In genomic region chr8:122018046-122018831, GRCm38 (mm10) we compare ENCODE assay signal across 9 mouse cellular contexts.
DNase-seq lines count a peak whose midpoint lies in the region; ATAC-seq lines count a peak whose summit lies in the region.
"Had no signal": no experiment of that assay in that cellular context is flagged by ENCODE, and none has a peak within 500 bp of the region (broad histone marks: within the 10 kb centered on the region; RNA-seq: fewer than 3 reads in every experiment).

No protein-coding gene starts in this region.

- ATAC-seq in kidney, embryonic 15.5 days (replicated peaks; ENCODE audit: low FRiP score), result no peak
- no peak; the same call in 1 of the 2 replicates for ATAC-seq in heart, embryonic 15.5 days (replicated peaks; ENCODE audit: insufficient number of reproducible peaks, insufficient read depth, low FRiP score, low read depth)
- ATAC-seq in lung, embryonic 16.5 days (ENCODE audit: low read depth), result peak; percentile 85

- DNase-seq in kidney, postnatal 25 days, result peak; percentile 20 to 52
- DNase-seq in fat pad, adult 2 months (ENCODE audit: extremely low read depth, low read depth, low spot score), result peak; percentile 39
- no peak for DNase-seq in c-Kit-positive CD71-positive TER-119-positive erythroid progenitor cells, embryonic 14.5 days (ENCODE audit: low spot score)
- DNase-seq in layer of hippocampus, postnatal 10 days (ENCODE audit: low spot score in 2 of 2), result no peak
- no peak for DNase-seq in B cell, adult 2 months

- no peaks in the 10 kb centered on the region for H3K4me1 ChIP-seq in kidney, embryonic 15.5 days
- peaks cover 52% of the 10 kb centered on the region for H3K4me1 ChIP-seq in heart, embryonic 15.5 days (replicated peaks)
- peaks cover 19% of the 10 kb centered on the region for H3K4me1 ChIP-seq in lung, embryonic 16.5 days (replicated peaks; ENCODE audit: control insufficient read depth, insufficient read depth, low read length)
- H3K4me1 ChIP-seq: stomach, embryonic 15.5 days had no signal

- H3K4me3 ChIP-seq in kidney, embryonic 15.5 days (replicated peaks), result no peak overlapping the region
- H3K4me3 ChIP-seq in heart, embryonic 15.5 days, result no peak overlapping the region
- no peak overlapping the region for H3K4me3 ChIP-seq in lung, embryonic 16.5 days (ENCODE audit: low read length)
- H3K4me3 ChIP-seq: stomach, embryonic 15.5 days had no signal

- H3K27me3 ChIP-seq in kidney, embryonic 15.5 days, result no peaks in the 10 kb centered on the region
- H3K27me3 ChIP-seq in heart, embryonic 15.5 days, result no peaks in the 10 kb centered on the region
- no peaks in the 10 kb centered on the region for H3K27me3 ChIP-seq in lung, embryonic 16.5 days (ENCODE audit: control insufficient read depth, insufficient read depth, low read depth, low read length)
- H3K27me3 ChIP-seq: stomach, embryonic 15.5 days had no signal

- 71% methylated on average over 22 of the region's 22 CpGs for whole genome bisulfite sequencing in kidney, embryonic 15.5 days
- 37% methylated on average over 22 of the region's 22 CpGs for WGBS in heart, embryonic 15.5 days
- WGBS in lung, embryonic 16.5 days, result 51% methylated on average over 22 of the region's 22 CpGs

- H3K4me2 ChIP-seq in kidney, embryonic 15.5 days, result no peak overlapping the region
- H3K4me2 ChIP-seq in heart, embryonic 15.5 days, result no peak overlapping the region
- no peak overlapping the region for H3K4me2 ChIP-seq in lung, embryonic 16.5 days (ENCODE audit: low read depth, low read length)
- H3K4me2 ChIP-seq: stomach, embryonic 15.5 days had no signal

- H3K36me3 ChIP-seq in kidney, embryonic 15.5 days, result peaks cover 63% of the 10 kb centered on the region
- H3K36me3 ChIP-seq in heart, embryonic 15.5 days, result no peaks in the 10 kb centered on the region
- peaks cover 10% of the 10 kb centered on the region for H3K36me3 ChIP-seq in lung, embryonic 16.5 days (ENCODE audit: control insufficient read depth, insufficient read depth, low read length)

- H3K9ac ChIP-seq in kidney, embryonic 15.5 days, result no peak overlapping the region
- no peak overlapping the region for H3K9ac ChIP-seq in heart, embryonic 15.5 days
- no peak overlapping the region for H3K9ac ChIP-seq in lung, embryonic 16.5 days (ENCODE audit: low read length)
- H3K9ac ChIP-seq: stomach, embryonic 15.5 days had no signal

- H3K27ac ChIP-seq in kidney, embryonic 15.5 days, result no peak overlapping the region
- H3K27ac ChIP-seq in heart, embryonic 15.5 days, result peak overlapping the region; percentile 52
- peak overlapping the region; percentile 55 for H3K27ac ChIP-seq in lung, embryonic 16.5 days (ENCODE audit: low read length)
- H3K27ac ChIP-seq: stomach, embryonic 15.5 days had no signal

- no peaks in the 10 kb centered on the region for H3K9me3 ChIP-seq in kidney, embryonic 15.5 days (replicated peaks)
- H3K9me3 ChIP-seq in heart, embryonic 15.5 days (replicated peaks), result no peaks in the 10 kb centered on the region
- H3K9me3 ChIP-seq in lung, embryonic 16.5 days (ENCODE audit: control insufficient read depth, low read length), result no peaks in the 10 kb centered on the region
- H3K9me3 ChIP-seq: stomach, embryonic 15.5 days had no signal

Comparison
In these comparisons a context has a peak if more than half of its experiments do, and no peak if none do; other contexts are left out.
1. DNase-seq: peak in kidney, postnatal 25 days (2 of 2) and fat pad, adult 2 months (single experiment); none in c-Kit-positive CD71-positive TER-119-positive erythroid progenitor cells, embryonic 14.5 days (single experiment), layer of hippocampus, postnatal 10 days (0 of 2) and B cell, adult 2 months (0 of 2).